Mouse (Mus musculus) heart, adult 2 months (tissue): Measurements from ENCODE around the gene Chpf2.

ENCODE experiments used
- CTCF ChIP-seq: fragments of 200-600 bp; IDR thresholded peaks from 2 replicates; pipeline ENCODE4 v1.8.1; 2022; ENCODE audit warnings: antibody characterized with exemption, mild to moderate bottlenecking, moderate library complexity
- POLR2A ChIP-seq: fragments of 200-500 bp; IDR thresholded peaks from 2 replicates; pipeline ENCODE4 v1.6.1; 2011; ENCODE audit warnings: mild to moderate bottlenecking, low read depth, low read length, control low read depth; ENCODE audit not compliant: insufficient read depth

DNA sequence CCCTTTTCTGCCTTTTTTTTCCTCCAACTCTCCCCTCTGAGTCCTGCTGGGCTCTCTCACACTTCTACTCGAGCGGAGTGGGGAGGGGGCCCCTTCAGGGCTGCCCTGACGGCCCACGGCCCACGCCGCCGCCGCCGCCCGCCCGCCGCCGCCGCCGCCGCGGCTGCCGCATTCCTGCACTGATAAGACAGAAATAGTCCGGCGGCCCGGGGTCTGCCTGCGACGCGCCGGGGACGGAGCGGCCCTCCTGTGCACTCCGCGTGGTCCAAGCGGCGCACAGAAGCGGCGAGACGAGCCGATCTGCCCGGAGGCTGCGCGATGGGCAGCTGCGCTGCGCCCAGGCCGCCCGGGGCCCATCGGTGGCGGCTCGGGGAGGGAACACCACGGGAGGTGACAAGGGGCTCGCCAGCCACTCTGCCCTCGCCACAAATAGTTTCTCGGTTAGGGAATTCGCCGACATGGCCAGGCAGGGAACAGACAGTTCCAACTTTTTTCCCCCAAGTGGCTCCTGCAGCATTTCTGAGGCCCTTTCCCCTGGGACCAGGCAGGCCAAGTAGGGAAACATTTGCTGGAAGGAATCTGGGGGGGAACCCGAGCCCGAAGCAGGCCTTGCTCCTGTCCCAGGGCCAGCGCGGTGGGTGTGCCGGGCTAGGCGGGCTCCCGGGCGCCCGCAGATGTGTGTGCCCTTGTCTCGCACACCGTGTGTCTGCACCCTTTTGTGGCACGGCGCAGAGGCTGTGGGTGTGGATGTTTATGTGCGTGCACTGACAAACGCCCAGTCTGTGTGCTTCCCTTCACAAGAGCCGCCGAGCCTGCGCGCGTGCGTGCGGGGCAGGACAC is 15.6 kb downstream of the Chpf2 start:
- TF ChIP-seq POLR2A (peak; percentile 44; the same call in 1 of the 2 replicates), CTCF (no peak)
